Mouse (Mus musculus) stomach, postnatal 0 days (tissue): Measurements from ENCODE around the gene Nelfcd. TPM values are rescaled to one million over a fixed set of nuclear protein-coding genes. Genes with fewer than 3 reads are reported as not detected.

ENCODE experiments used
- ATAC-seq: fragments of 200-750 bp; cut with Nextera tagmentation; 2 replicates; pipeline ENCODE4 v1.8.0; 2017; ENCODE audit not compliant: low FRiP score, low TSS enrichment
- DNase-seq: peaks from one replicate; pipeline ENCODE4 v3.0.0-alpha.2; 2016; ENCODE audit warnings: low spot score
- H3K27ac ChIP-seq: fragments of 300-500 bp; sonication (generic); replicated peaks from 2 replicates; pipeline ENCODE4 v1.5.1; 2014; ENCODE audit warnings: mild to moderate bottlenecking, control low read depth
- H3K27me3 ChIP-seq: fragments of 300-500 bp; sonication (generic); 2 replicates; pipeline ENCODE4 v1.6.1; 2014; ENCODE audit warnings: low read length; ENCODE audit not compliant: control insufficient read depth, insufficient read depth
- H3K36me3 ChIP-seq: fragments of 300-500 bp; sonication (generic); 2 replicates; pipeline ENCODE4 v1.6.1; 2014; ENCODE audit warnings: low read length, mixed read lengths; ENCODE audit not compliant: control insufficient read depth, insufficient read depth
- H3K4me1 ChIP-seq: fragments of 300-500 bp; sonication (generic); replicated peaks from 2 replicates; pipeline ENCODE4 v1.6.1; 2014; ENCODE audit warnings: antibody characterized with exemption; ENCODE audit not compliant: control insufficient read depth, insufficient read depth
- H3K4me2 ChIP-seq: fragments of 300-500 bp; sonication (generic); replicated peaks from 2 replicates; pipeline ENCODE4 v1.6.1; 2014; ENCODE audit warnings: low read depth, mild to moderate bottlenecking, control low read depth, moderate library complexity
- H3K4me3 ChIP-seq: fragments of 300-500 bp; sonication (generic); 2 replicates; pipeline ENCODE4 v1.5.1; 2014; ENCODE audit warnings: low read depth, low read length, control low read depth
- H3K9ac ChIP-seq: fragments of 300-500 bp; sonication (generic); 2 replicates; pipeline ENCODE4 v1.6.1; 2014; ENCODE audit warnings: mild to moderate bottlenecking, low read length, control low read depth, mixed read lengths
- H3K9me3 ChIP-seq: fragments of 300-500 bp; sonication (generic); 2 replicates; pipeline ENCODE4 v1.6.1; 2016; ENCODE audit warnings: low read length; ENCODE audit not compliant: control insufficient read depth
- CTCF ChIP-seq: IDR thresholded peaks from 2 replicates; pipeline ENCODE4 v1.5.1; 2016; ENCODE audit warnings: antibody characterized with exemption, low read depth, mild to moderate bottlenecking, moderate library complexity
- EP300 ChIP-seq: optimal IDR thresholded peaks from 2 replicates; pipeline ENCODE3; 2016; ENCODE audit warnings: antibody characterized with exemption
- WGBS: fragments of 180-500 bp; shearing (Covaris S2); extraction: QIAGEN DNeasy Blood & Tissue Kit; methylation state at CpG from one replicate; pipeline ENCODE4 v1.1.7; 2014; 5-methylcytosine and 5-hydroxymethylcytosine counted together
- polyA plus RNA-seq: library from polyadenylated mRNA; unstranded; fragments of >200 nt; fragmentation: Nextera tagmentation; extraction: Ambion mirVana; gene quantifications from 2 replicates; pipeline ENCODE4 v1.2.1, GENCODE M21; 2015

Gene Nelfcd
- polyA plus RNA-seq, 1 experiment from 2014 or later, result 40.2 TPM

DNA sequence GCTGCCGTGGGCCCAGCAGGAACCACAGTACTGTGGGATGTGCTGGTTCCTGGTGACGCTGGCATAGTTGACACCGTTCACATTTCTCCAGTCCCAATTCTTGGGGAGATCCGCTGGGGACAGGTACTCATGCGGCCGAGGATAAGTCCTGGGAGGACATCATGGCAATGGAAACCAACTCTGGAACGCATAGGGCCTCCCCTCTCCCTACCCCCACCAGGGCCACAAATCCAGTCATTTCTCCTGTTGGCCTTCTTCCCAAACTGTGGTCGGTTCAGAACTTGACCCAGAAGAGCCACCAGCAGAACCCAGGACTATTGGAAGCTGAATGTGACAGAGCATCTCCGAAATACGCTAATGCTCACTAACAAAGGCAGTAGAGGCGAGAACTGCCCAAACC lies 22.6 kb downstream of the Nelfcd start:
- DNase-seq (no peak), ATAC-seq (no peak)
- Histone ChIP-seq H3K4me1 (peaks cover 8% of the 10 kb centered on the region), H3K27ac (peak overlapping the region; percentile 53; the same call in 1 of the 2 replicates), H3K4me2 (peak overlapping the region; percentile 83), H3K4me3 (peak overlapping the region; percentile 60), H3K9me3 (no peaks in the 10 kb centered on the region), H3K9ac (peak overlapping the region; percentile 68), H3K36me3 (no peaks in the 10 kb centered on the region), H3K27me3 (no peaks in the 10 kb centered on the region)
- TF ChIP-seq EP300 (no peak), CTCF (no peak)
- 69% methylated on average over 11 of the region's 11 CpGs for WGBS

- peak within 1 kb of the TSS; percentile 53; the same call in 1 of the 2 replicates for H3K27ac ChIP-seq
These were observed 23.3 kb downstream of the Nelfcd start, which contains the start of gene Ctsz for GRCm38 (mm10) chr2:174438737-174439449. Gene Ctsz (minus strand): TSS chr2:174439039.

GRCm38 (mm10) chr2:174439450-174439838 lies 23.8 kb downstream of the Nelfcd start:
- H3K9ac ChIP-seq, result peak overlapping the region; percentile 68
- DNase-seq, result no peak
- TF ChIP-seq EP300, result no peak
- no peak for TF ChIP-seq CTCF
- H3K27me3 ChIP-seq, result no peaks in the 10 kb centered on the region
- H3K27ac ChIP-seq, result peak overlapping the region; percentile 30; the same call in 1 of the 2 replicates
- peaks cover 8% of the 10 kb centered on the region for H3K4me1 ChIP-seq
- no peak overlapping the region; the same call in 1 of the 2 replicates for H3K4me3 ChIP-seq
- H3K4me2 ChIP-seq, result peak overlapping the region; percentile 83; the same call in 1 of the 2 replicates
- no peaks in the 10 kb centered on the region for H3K36me3 ChIP-seq
- WGBS, result 60% methylated on average over 5 of the region's 5 CpGs
- ATAC-seq, result no peak
- H3K9me3 ChIP-seq, result no peaks in the 10 kb centered on the region

More at GRCm38 (mm10) chr2:174438737-174439449, 23.3 kb downstream of the Nelfcd start, which contains the start of gene Ctsz:
- ATAC-seq (peak; percentile 67), DNase-seq (peak; percentile 77)
- no peak for TF ChIP-seq CTCF
- TF ChIP-seq EP300, result no peak
- WGBS, result under 1% methylated on average over 38 of the region's 38 CpGs
- peak within 1 kb of the TSS; percentile 68 for H3K9ac ChIP-seq
- peak within 1 kb of the TSS; percentile 83 for H3K4me2 ChIP-seq
- H3K4me3 ChIP-seq, result peak within 1 kb of the TSS; percentile 60
- H3K9me3 ChIP-seq, result no peaks in the 10 kb centered on the region
- no peaks in the 10 kb centered on the region for H3K27me3 ChIP-seq
- H3K4me1 ChIP-seq, result peaks cover 8% of the 10 kb centered on the region
- no peaks in the 10 kb centered on the region for H3K36me3 ChIP-seq

GRCm38 (mm10) chr2:174439961-174440360 lies 24.4 kb downstream of the Nelfcd start:
- Histone ChIP-seq H3K27ac (no peak overlapping the region), H3K4me2 (no peak overlapping the region), H3K4me3 (no peak overlapping the region), H3K27me3 (no peaks in the 10 kb centered on the region), H3K36me3 (no peaks in the 10 kb centered on the region), H3K9me3 (no peaks in the 10 kb centered on the region), H3K4me1 (peaks cover 8% of the 10 kb centered on the region), H3K9ac (no peak overlapping the region)
- ATAC-seq (no peak), DNase-seq (no peak)
- 81% methylated on average over 9 of the region's 9 CpGs for WGBS
- TF ChIP-seq EP300 (no peak), CTCF (no peak)

DNA sequence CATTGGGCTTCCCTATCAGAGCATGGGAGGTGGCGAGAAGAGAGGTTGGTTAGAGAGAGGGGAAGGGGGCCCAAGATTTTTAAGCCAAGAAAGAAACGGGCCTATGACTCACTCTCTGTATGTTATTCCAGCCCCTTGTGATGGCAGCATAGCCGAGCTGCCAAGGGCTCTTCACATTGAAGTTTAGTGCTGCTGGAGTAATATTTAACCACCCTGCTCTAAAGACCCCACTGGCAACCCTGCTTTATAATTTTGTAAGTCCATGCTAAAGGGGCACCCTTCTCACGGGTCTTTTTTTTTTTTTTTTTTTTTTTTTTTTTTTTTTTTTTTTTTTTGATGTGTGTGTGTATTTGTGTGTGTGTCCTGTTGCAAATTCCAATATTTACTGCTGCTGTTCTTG lies 26.3 kb downstream of the Nelfcd start:
- WGBS, result 58% methylated on average over 4 of the region's 4 CpGs
- no peak for ATAC-seq
- DNase-seq, result no peak
- Histone ChIP-seq H3K4me2 (no peak overlapping the region), H3K36me3 (no peaks in the 10 kb centered on the region), H3K27ac (no peak overlapping the region), H3K9me3 (no peaks in the 10 kb centered on the region), H3K4me3 (no peak overlapping the region), H3K4me1 (peaks cover 8% of the 10 kb centered on the region), H3K27me3 (no peaks in the 10 kb centered on the region), H3K9ac (no peak overlapping the region)
- no peak for TF ChIP-seq CTCF

DNA sequence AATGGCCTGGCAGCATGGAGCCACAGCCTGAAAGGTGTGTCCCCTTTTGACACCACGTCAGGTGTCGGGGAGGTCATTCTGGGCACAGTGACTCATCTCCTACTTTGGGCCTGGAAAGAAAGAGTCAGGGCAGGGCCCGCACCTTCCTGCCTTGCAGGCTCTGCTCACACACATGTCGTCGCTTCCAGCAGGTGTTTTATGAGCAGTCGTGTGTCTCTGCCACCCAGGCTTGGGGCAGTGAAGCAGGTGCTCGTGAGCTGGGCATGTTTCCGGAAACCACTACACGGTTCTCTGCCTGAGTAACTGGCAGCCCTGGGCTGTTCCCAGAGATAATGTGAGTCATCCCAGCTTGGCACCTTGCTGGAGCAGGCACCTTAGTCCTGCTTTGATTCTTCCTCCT lies 26.9 kb downstream of the Nelfcd start:
- no peaks in the 10 kb centered on the region for H3K27me3 ChIP-seq
- peak overlapping the region; percentile 30; the same call in 1 of the 2 replicates for H3K27ac ChIP-seq
- peak; percentile 80 for ATAC-seq
- peak; percentile 71 for DNase-seq
- peaks cover 8% of the 10 kb centered on the region for H3K4me1 ChIP-seq
- no peak overlapping the region for H3K4me3 ChIP-seq
- TF ChIP-seq EP300 (no peak), CTCF (no peak)
- no peak overlapping the region for H3K4me2 ChIP-seq
- 52% methylated on average over 9 of the region's 9 CpGs for WGBS
- no peaks in the 10 kb centered on the region for H3K9me3 ChIP-seq
- no peak overlapping the region for H3K9ac ChIP-seq
- no peaks in the 10 kb centered on the region for H3K36me3 ChIP-seq
